Mouse (Mus musculus) adrenal gland, postnatal 25 days (tissue): ENCODE data around the gene Aig1. TPM values are rescaled to one million over a fixed set of nuclear protein-coding genes. Genes with fewer than 3 reads are reported as not detected.

Experiments
- DNase-seq: peaks from one replicate; pipeline ENCODE4 v3.0.0; 2021; ENCODE audit warnings: mixed read lengths
- total RNA-seq: library from RNA; stranded (reverse); gene quantifications from 2 replicates; pipeline ENCODE4 v1.2.3, GENCODE M21; 2021

Gene Aig1
- total RNA-seq, 1 experiment from 2014 or later = 28.8 TPM

- DNase-seq = no peak
Measured at GRCm38 (mm10) chr10:13849205-13849604, 19.6 kb downstream of the Aig1 start.

DNA sequence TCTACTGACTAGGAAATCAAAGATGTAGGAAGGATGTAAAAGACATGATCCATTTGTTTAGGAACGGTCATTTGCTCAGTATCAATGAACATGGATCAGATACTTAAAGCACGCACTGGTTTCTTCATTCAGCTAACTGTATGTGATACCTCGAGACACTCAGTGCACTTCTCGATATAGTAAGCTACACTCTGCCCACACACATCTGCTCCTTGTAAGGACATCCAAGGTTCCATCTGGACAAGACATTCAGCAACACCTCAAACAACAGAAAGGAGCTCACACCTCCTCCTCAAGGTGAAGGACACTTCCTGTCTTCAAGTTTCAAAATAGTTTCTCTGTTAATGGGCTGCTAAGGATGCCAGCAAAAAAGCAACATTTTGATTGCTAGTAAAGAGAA, 23.9 kb downstream of the Aig1 start:
- DNase-seq = no peak

DNA sequence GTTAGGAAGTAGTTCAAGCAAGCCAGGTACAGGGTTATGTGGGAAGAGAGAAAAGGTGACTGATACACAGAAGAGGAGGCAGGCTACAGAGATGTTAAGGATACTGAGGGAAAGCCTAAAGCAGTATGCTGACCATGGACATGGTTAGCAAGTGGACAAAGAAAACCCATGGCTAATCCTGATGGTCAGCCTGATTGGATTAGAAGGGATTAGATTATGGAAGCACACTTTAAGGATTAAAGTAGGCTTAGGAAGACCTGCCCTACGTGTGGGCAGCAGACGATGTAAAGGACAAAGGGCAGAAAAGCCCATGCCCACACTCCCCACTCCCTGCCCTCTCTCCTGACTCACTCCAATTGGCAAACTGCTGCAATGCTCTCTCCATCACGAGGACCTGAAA, 25.0 kb downstream of the Aig1 start:
- no peak for DNase-seq

DNA sequence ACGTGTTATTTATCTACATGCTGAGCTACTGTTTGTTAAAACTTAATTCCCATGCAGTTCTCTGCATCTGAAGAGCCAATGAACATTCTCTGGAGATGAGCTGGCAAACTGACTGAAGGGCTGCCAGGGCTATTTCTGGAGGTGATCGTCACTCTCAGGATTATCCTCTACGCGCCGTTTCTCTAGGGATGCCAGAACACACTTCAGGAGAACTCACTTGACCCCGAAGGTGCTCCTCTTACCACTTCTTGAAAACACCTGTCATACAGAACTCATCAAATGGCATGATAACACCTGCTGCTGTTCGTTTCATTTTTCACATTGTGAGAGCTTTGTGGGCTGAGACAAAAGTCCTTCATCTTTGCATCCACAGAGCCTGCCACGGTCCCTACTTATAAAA, 25.9 kb downstream of the Aig1 start:
- DNase-seq = peak; percentile 35

DNA sequence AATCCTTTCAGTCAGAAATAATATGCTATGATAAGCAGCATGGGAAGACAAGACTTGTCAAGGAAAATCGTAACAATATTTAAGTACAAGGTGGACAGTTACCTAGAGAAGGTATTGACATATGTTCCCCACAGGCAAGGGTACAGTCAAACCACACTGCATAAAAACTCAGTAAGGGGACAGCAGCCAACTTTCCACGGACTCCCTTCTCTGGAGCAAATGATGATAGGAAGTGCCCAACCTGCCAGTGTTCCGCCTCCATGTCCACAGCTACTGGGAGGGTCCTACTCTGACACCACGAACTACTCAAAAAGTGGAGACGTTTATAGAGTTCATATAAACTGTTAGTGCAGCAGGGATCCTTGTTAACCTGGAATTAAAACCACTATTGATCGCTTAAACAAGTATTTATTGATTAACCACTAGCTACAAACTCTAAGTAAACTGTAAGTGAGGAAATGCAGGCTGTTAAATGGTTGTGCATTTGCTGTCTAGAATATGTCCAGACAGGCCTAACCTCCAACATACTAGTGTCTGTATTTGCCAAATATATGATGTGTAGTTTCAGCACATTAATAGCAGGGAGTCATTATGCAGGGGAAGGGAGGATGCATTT, 30.2 kb downstream of the Aig1 start:
- DNase-seq = no peak

GRCm38 (mm10) chr10:13837709-13838456, 30.9 kb downstream of the Aig1 start:
- no peak for DNase-seq

DNA sequence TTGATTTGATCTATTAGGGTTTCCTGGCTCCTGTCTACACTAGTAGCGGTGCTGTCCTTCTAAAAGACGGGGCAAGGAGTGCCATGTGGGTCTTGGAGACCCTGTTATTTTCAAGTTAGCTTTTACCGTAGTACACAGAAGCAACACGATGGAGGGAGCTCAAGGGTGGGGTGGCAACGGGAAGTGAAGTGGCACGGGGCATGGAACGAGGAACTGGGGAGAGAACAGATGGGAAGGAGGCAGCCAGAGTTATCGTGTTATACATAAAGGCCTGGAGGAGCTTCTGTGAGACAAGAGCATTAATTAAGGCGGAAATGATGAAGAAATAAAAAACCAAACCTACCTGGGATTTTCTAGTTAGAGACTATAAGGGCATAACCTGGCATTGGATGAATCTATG, 31.8 kb downstream of the Aig1 start:
- DNase-seq = no peak

DNA sequence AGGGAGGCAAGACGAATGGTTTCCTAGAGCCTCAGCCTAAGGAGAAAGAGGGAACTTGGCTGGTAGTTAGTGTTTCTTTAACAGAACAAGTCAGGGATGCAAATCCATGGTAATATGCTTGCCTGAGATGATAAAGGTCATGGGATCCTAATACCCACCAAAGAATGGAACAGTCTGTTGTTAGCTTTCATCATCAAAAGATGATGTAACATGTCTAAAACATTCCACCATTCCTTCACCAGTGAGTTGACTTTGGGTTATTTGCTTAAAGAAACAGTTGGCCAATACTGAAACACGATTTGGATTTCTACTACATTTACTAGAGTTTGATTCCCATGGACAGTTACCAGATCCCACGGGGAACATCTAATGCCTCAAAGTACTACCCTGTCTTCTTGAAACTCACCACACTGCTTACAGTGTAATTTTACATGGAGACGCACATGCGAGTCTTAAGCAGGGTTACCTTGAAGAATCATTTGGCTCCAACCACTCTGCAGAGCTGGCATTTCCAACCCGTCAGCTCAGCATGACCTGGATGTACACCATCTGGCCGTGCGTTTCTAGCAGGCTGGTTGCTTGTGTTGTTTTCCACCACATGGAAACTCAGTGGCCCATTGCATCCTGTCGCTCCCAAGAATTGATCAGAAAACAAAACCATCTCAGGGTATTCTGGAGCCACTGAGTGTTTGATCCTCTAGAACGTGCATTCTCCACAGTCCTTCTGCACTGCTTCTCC, 32.9 kb downstream of the Aig1 start:
- no peak for DNase-seq

GRCm38 (mm10) chr10:13834056-13834455, 34.7 kb downstream of the Aig1 start:
- no peak for DNase-seq

DNA sequence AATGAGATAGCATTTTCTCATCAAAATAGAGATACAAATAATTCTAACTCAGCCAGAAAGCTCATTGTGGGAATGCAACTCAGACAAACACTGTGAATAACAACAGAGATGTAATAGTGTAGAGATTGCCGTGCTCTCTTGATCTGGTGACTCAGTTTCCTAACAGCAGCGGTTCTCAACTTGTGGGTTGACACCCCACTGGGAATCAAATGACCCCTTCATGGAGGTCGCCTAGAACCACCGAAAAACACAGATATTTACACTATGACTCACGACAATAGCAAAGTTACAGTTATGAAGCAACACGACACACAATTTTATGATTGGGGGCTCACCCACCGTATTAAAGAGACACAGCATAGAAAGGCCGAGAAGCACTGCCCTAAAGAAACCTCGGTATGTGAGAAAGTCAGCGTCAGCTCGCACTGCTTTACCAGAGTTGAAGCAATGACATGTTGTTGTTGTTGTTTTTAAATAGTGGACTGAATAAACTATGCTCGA, 35.7 kb downstream of the Aig1 start:
- DNase-seq = no peak

- no peak for DNase-seq
Measured at GRCm38 (mm10) chr10:13832546-13833033, 36.2 kb downstream of the Aig1 start.

- no peak for DNase-seq
Measured at GRCm38 (mm10) chr10:13827150-13827549, 41.6 kb downstream of the Aig1 start.

GRCm38 (mm10) chr10:13813591-13813990, 55.2 kb downstream of the Aig1 start:
- peak; percentile 43 for DNase-seq

GRCm38 (mm10) chr10:13808291-13808690, 60.5 kb downstream of the Aig1 start:
- no peak for DNase-seq

GRCm38 (mm10) chr10:13806806-13807205, 62.0 kb downstream of the Aig1 start:
- DNase-seq = no peak

GRCm38 (mm10) chr10:13801296-13801695, 67.5 kb downstream of the Aig1 start:
- no peak for DNase-seq

DNA sequence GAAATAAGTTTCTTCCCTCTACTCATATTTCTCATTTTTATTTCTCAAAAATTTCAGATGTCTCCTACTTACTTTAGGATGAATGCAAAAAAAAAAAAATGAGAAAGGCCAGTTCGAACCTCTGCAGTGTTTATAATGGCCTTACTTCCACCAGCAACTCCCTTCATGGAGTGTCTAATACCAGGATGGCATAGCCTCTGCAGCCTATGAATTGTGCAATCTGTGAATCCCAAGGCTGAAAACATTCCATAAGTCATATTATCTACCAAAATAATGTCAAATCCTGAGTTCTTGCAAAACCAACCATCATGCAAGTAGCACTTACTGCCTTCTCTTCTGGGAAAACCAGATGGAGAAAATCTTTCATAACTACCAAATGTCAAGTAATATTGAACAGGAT, 75.3 kb downstream of the Aig1 start:
- no peak for DNase-seq

GRCm38 (mm10) chr10:13792788-13793187, 76.0 kb downstream of the Aig1 start:
- DNase-seq = no peak

GRCm38 (mm10) chr10:13789604-13790003, 79.2 kb downstream of the Aig1 start:
- DNase-seq = no peak

DNA sequence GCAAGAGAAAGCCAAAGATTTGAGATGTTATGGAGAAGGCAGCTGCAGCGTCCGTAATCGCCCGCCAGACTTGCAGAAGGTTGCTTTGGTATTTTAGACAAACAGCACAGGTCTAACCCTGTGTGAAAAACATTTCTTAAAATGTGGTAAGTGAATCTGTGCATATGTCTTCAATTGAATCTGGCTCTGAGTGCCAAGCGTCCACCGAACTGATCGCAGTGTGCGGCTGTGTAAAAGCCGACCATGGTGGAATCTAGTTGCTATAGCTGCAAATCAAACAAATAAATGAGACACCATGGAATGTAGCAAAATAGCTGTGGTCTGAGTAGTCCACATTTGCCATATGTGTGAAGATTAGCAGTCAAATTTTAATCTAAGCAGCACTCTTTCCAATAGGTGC, 80.7 kb downstream of the Aig1 start:
- no peak for DNase-seq

- no peak for DNase-seq
Measured at GRCm38 (mm10) chr10:13782774-13783173, 86.0 kb downstream of the Aig1 start.

DNA sequence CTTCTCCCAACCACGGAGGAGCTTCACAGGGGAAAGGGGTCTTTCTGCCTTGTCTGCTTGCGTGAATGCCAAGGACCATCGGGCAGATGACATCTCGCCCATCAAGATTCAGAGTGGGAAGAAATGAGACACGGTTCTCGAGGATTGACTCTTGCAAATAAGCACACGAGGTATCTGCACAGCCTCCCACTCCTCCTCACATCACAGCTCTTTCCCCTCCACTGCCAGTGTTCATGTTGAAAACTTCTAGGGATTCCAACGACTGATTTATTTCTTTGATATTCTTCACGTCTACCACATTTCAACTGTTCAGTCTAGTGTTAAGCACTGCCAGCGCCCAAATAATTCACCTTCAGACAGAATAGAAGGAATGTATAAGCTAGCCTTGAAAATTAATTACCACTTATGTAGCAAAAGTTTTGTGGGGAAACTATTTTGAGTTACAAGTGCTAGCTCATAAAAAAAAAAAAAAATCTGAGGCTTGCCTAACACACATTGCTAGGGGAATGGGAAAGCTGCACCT, 86.5 kb downstream of the Aig1 start:
- DNase-seq = no peak

GRCm38 (mm10) chr10:13776014-13776413, 92.8 kb downstream of the Aig1 start:
- no peak for DNase-seq
